Mouse (Mus musculus) CH12.LX (cell line): ENCODE results near the gene Lpo. TPM values are rescaled to one million over a fixed set of nuclear protein-coding genes. Genes with fewer than 3 reads are reported as not detected.

Experiments used
- DNase-seq: peaks from one replicate; pipeline ENCODE4 v3.0.0-alpha.2; 2013; ENCODE audit errors: extremely low read depth
- H3K27ac ChIP-seq: 2 replicates; pipeline ENCODE4 v1.5.1; 2012; ENCODE audit warnings: low read depth, mild to moderate bottlenecking, control low read depth, moderate library complexity; ENCODE audit not compliant: insufficient read depth
- H3K27me3 ChIP-seq: replicated peaks from 2 replicates; pipeline ENCODE3; 2012; ENCODE audit warnings: inconsistent platforms
- H3K36me3 ChIP-seq, 2 experiments: replicated peaks in 1 of 2; 2 replicates each; pipeline versions ENCODE3 to v1.6.1; 2012; ENCODE audit warnings: inconsistent platforms in 1 of 2, low read length in 1 of 2, mild to moderate bottlenecking in 1 of 2, mixed read lengths in 1 of 2, moderate library complexity in 1 of 2; ENCODE audit not compliant: control insufficient read depth in 1 of 2, insufficient read depth in 1 of 2
- H3K4me1 ChIP-seq, 2 experiments: 2 replicates each; pipeline ENCODE4 v1.6.1; 2012; ENCODE audit warnings: inconsistent platforms in 1 of 2, moderate library complexity in 1 of 2; ENCODE audit not compliant: insufficient read depth in 2 of 2, control insufficient read depth in 1 of 2
- H3K4me2 ChIP-seq: 2 replicates; pipeline ENCODE4 v1.6.1; 2012; ENCODE audit warnings: low read depth, mild to moderate bottlenecking, control low read depth; ENCODE audit not compliant: poor library complexity, insufficient read depth, severe bottlenecking
- H3K4me3 ChIP-seq, 3 experiments: fragments of 150-350 bp in 1 of 3; sonication (generic) in 1 of 3; replicated peaks in 1 of 3; 2 replicates each; pipeline versions ENCODE3 to v1.5.1; 2011 to 2012; ENCODE audit warnings: low read depth in 2 of 3, low read length in 2 of 3, mild to moderate bottlenecking in 2 of 3, moderate library complexity in 2 of 3, control low read depth in 1 of 3, improper control_type of control experiment in 1 of 3, inconsistent platforms in 1 of 3, mixed read lengths in 1 of 3; ENCODE audit not compliant: poor library complexity in 1 of 3
- H3K79me2 ChIP-seq: replicated peaks from 2 replicates; pipeline ENCODE4 v1.6.1; 2012; ENCODE audit warnings: mild to moderate bottlenecking, moderate library complexity; ENCODE audit not compliant: control insufficient read depth, poor library complexity, insufficient read depth, severe bottlenecking; ENCODE audit errors: extremely low read depth
- H3K9ac ChIP-seq: 2 replicates; pipeline ENCODE4 v1.6.1; 2012; ENCODE audit warnings: low read depth, mild to moderate bottlenecking, control low read depth, moderate library complexity; ENCODE audit not compliant: insufficient read depth
- H3K9me3 ChIP-seq: replicated peaks from 2 replicates; pipeline ENCODE3; 2012; ENCODE audit warnings: low read length, inconsistent platforms, mixed read lengths
- BHLHE40 ChIP-seq: IDR thresholded peaks from 2 replicates; pipeline ENCODE4 v1.6.1; 2011; ENCODE audit warnings: mild to moderate bottlenecking, low read depth, low read length, improper control_type of control experiment
- CHD1 ChIP-seq: IDR thresholded peaks from 2 replicates; pipeline ENCODE4 v1.6.1; 2012; ENCODE audit warnings: low read depth, low read length, improper control_type of control experiment, inconsistent platforms
- CHD2 ChIP-seq: IDR thresholded peaks from 2 replicates; pipeline ENCODE4 v1.6.1; 2011; ENCODE audit warnings: low read length, improper control_type of control experiment
- ETS1 ChIP-seq: conservative IDR thresholded peaks from 2 replicates; pipeline ENCODE4 v1.6.1; 2012; ENCODE audit warnings: low read depth, mild to moderate bottlenecking, inconsistent platforms, low read length, improper control_type of control experiment, moderate library complexity
- HCFC1 ChIP-seq: IDR thresholded peaks from 2 replicates; pipeline ENCODE4 v1.6.1; 2012; ENCODE audit warnings: low read depth, mild to moderate bottlenecking, inconsistent platforms, low read length, improper control_type of control experiment
- JUN ChIP-seq: IDR thresholded peaks from 2 replicates; pipeline ENCODE4 v1.6.1; 2011; ENCODE audit warnings: low read depth, mild to moderate bottlenecking, low read length, improper control_type of control experiment, moderate library complexity; ENCODE audit not compliant: insufficient read depth
- JUND ChIP-seq: conservative IDR thresholded peaks from 2 replicates; pipeline ENCODE4 v1.6.1; 2011; ENCODE audit warnings: low read depth, low read length, improper control_type of control experiment
- MAFK ChIP-seq: IDR thresholded peaks from 2 replicates; pipeline ENCODE4 v1.6.1; 2011; ENCODE audit warnings: low read length, improper control_type of control experiment; ENCODE audit not compliant: insufficient replicate concordance
- MAX ChIP-seq: IDR thresholded peaks from 2 replicates; pipeline ENCODE4 v1.6.1; 2011; ENCODE audit warnings: low read length, improper control_type of control experiment
- MEF2A ChIP-seq: IDR thresholded peaks from 2 replicates; pipeline ENCODE4 v1.6.1; 2014; ENCODE audit warnings: low read depth, mild to moderate bottlenecking, inconsistent platforms, low read length, improper control_type of control experiment, borderline replicate concordance
- MXI1 ChIP-seq: IDR thresholded peaks from 2 replicates; pipeline ENCODE4 v1.6.1; 2011; ENCODE audit warnings: mild to moderate bottlenecking, low read depth, low read length, improper control_type of control experiment
- MYC ChIP-seq: IDR thresholded peaks from 2 replicates; pipeline ENCODE4 v1.6.1; 2011; ENCODE audit warnings: low read depth, mild to moderate bottlenecking, improper control_type of control experiment, low read length
- NELFE ChIP-seq: IDR thresholded peaks from 2 replicates; pipeline ENCODE4 v1.6.1; 2011; ENCODE audit warnings: low read depth, low read length, improper control_type of control experiment
- NRF1 ChIP-seq: IDR thresholded peaks from 2 replicates; pipeline ENCODE4 v1.6.1; 2014; ENCODE audit warnings: low read depth, mild to moderate bottlenecking, inconsistent platforms, low read length, improper control_type of control experiment, moderate library complexity
- POLR2A ChIP-seq: IDR thresholded peaks from 2 replicates; pipeline ENCODE4 v1.6.1; 2011; ENCODE audit warnings: low read depth, mild to moderate bottlenecking, improper control_type of control experiment, low read length
- POLR2AphosphoS2 ChIP-seq: IDR thresholded peaks from 2 replicates; pipeline ENCODE4 v1.6.1; 2011; ENCODE audit warnings: low read depth, low read length, improper control_type of control experiment
- RCOR1 ChIP-seq: conservative IDR thresholded peaks from 2 replicates; pipeline ENCODE4 v1.6.1; 2012; ENCODE audit warnings: low read depth, mild to moderate bottlenecking, inconsistent platforms, low read length, improper control_type of control experiment
- SIN3A ChIP-seq: IDR thresholded peaks from 2 replicates; pipeline ENCODE4 v1.6.1; 2012; ENCODE audit warnings: low read length, improper control_type of control experiment, inconsistent platforms
- TBP ChIP-seq: conservative IDR thresholded peaks from 2 replicates; pipeline ENCODE4 v1.6.1; 2011; ENCODE audit warnings: low read depth, low read length, improper control_type of control experiment
- USF1 ChIP-seq: IDR thresholded peaks from 2 replicates; pipeline ENCODE4 v1.6.1; 2014; ENCODE audit warnings: low read depth, mild to moderate bottlenecking, inconsistent platforms, low read length, improper control_type of control experiment
- USF2 ChIP-seq: conservative IDR thresholded peaks from 2 replicates; pipeline ENCODE4 v1.6.1; 2011; ENCODE audit warnings: low read depth, low read length, improper control_type of control experiment
- ZNF384 ChIP-seq: IDR thresholded peaks from 2 replicates; pipeline ENCODE4 v1.6.1; 2012; ENCODE audit warnings: low read depth, low read length, improper control_type of control experiment, inconsistent platforms
- dilution Hi-C: fragments of 300-500 bp; cut with MboI; formaldehyde crosslinking; loops from 2 replicates; pipeline ENCODE4 v1.14.3; 2020; ENCODE audit warnings: low sequenced_read_pairs; ENCODE audit not compliant: extremely low pct_unique_long_range_greater_than_20kb, extremely low pct_ligation_motif_present
- in situ Hi-C: fragments of 300-500 bp; cut with MboI; formaldehyde crosslinking; loops from 3 replicates; pipeline ENCODE4 v1.14.3; 2019; ENCODE audit warnings: low sequenced_read_pairs, low pct_ligation_motif_present, low pct_unique_long_range_greater_than_20kb, mixed read lengths
- polyA plus RNA-seq: library from polyadenylated mRNA; unstranded; fragments of >175 nt; gene quantifications from 2 replicates; pipeline ENCODE4 v1.2.1, GENCODE M21; 2012; ENCODE audit warnings: low read depth; ENCODE audit not compliant: insufficient read length
- total RNA-seq, 2 experiments: library from RNA; depleted of rRNA; stranded (reverse); fragments of 300-350 nt in 1 of 2; fragments of >200 nt in 1 of 2; gene quantifications; 2 replicates each; pipeline ENCODE4 v1.2.3; 2012 to 2014

Gene Lpo
- total and polyA plus RNA-seq, 3 experiments, result not detected

- TF ChIP-seq BHLHE40, result peak; percentile 47; the same call in 1 of the 2 replicates
- no peak for TF ChIP-seq USF1
- no peak for TF ChIP-seq TBP
- no peak; the same call in 1 of the 2 replicates for TF ChIP-seq SIN3A
- TF ChIP-seq MAFK, result no peak
- no peak for TF ChIP-seq USF2
- TF ChIP-seq POLR2A, result no peak
- peak; percentile 39; the same call in 1 of the 2 replicates for TF ChIP-seq MAX
- TF ChIP-seq CHD2, result no peak
- TF ChIP-seq MEF2A, result peak; percentile 42; the same call in 1 of the 2 replicates
- no peak for TF ChIP-seq MXI1
- TF ChIP-seq NELFE, result no peak
- TF ChIP-seq, all 38 proteins: peak for 11
Measured at GRCm38 (mm10) chr11:87840676-87841075, 12.6 kb upstream of the Lpo start (continued).

- TF ChIP-seq CHD1 (no peak), MXI1 (no peak), HCFC1 (no peak), POLR2AphosphoS2 (no peak), USF1 (no peak), CHD2 (no peak), ETS1 (no peak), TBP (no peak), NRF1 (no peak), RCOR1 (no peak), MYC (no peak), JUN (no peak), JUND (no peak), ZNF384 (no peak)
- in situ Hi-C loops, result no loop called here
- Histone ChIP-seq H3K9me3 (no peaks in the 10 kb centered on the region), H3K4me2 (no peak overlapping the region), H3K79me2 (no peaks in the 10 kb centered on the region), H3K9ac (no peak overlapping the region), H3K36me3 (no peaks in the 10 kb centered on the region), H3K4me3 (no peak overlapping the region), H3K4me1 (no peaks in the 10 kb centered on the region), H3K27me3 (peaks cover 18% of the 10 kb centered on the region), H3K27ac (no peak overlapping the region)
- dilution Hi-C loops, result no loop called here
- no peak for DNase-seq
Measured at GRCm38 (mm10) chr11:87821502-87821901, 6.6 kb downstream of the Lpo start.
